In genomic region chr1:185430488-185430887, GRCm38 (mm10) we compare ENCODE assay signal across 1 mouse cellular context.
TF ChIP-seq lines count a peak whose summit lies in the region.

No protein-coding gene starts in this region.

TF ChIP-seq in MEL, 35 proteins besides CTCF, POLR2A, EP300 and RAD21 (continued from another document):
- TF ChIP-seq TBP (IDR thresholded peaks at IDR 0.05; ENCODE audit: low read depth, low read length) (no peak), SMC3 (IDR thresholded peaks at IDR 0.05; ENCODE audit: low read depth, low read length) (no peak), E2F4 (IDR thresholded peaks at IDR 0.05; ENCODE audit: borderline replicate concordance, low read depth, low read length) (no peak), MXI1 (IDR thresholded peaks at IDR 0.05; ENCODE audit: low read depth, low read length) (no peak), UBTF (IDR thresholded peaks at IDR 0.05; ENCODE audit: borderline replicate concordance, insufficient read depth, low read depth, low read length) (no peak)
